Mouse (Mus musculus): ENCODE data around the gene Dab1.

DNA sequence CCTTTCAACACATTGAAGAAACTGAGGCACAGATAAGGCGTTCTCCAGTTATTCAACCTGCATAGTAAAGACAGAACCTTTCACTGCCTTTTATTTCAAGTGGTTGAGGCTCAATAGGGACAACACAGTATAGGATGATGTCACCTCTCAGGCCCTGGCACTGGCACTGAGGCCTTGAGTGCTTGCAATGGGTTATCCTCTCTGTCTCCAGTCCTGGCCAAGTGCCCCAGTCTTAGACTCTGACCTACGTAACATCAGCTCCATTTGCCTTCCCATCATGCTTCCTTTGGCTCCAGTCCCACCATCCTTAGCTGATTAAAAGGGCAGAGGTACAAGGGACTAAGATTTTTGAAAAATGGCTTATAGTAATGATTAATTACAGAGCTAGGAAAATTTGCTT, 220.4 kb downstream of the Dab1 start:
- TF ChIP-seq TAL1 (IDR thresholded peaks at IDR 0.05; ENCODE audit: low read length) (no peak), POLR2A (IDR thresholded peaks at IDR 0.05; ENCODE audit: control insufficient read depth in 1 of 2, insufficient read depth in 1 of 2, low read depth in 1 of 2, low read length in 2 of 2, poor library complexity in 1 of 2) (no peak), BHLHE40 (IDR thresholded peaks at IDR 0.05; ENCODE audit: borderline replicate concordance, low read depth, low read length) (no peak), CTCF (IDR thresholded peaks at IDR 0.05 in 2 of 3, conservative IDR thresholded peaks at IDR 0.05 in 1 of 3; ENCODE audit: control insufficient read depth in 1 of 3, insufficient read depth in 1 of 3, low read depth in 2 of 3, low read length in 3 of 3, poor library complexity in 1 of 3, severe bottlenecking in 1 of 3) (no peak), CHD1 (IDR thresholded peaks at IDR 0.05; ENCODE audit: low read depth, low read length) (no peak), MAZ (IDR thresholded peaks at IDR 0.05; ENCODE audit: low read depth, low read length) (no peak), HCFC1 (IDR thresholded peaks at IDR 0.05; ENCODE audit: low read depth, low read length) (no peak), GABPA (IDR thresholded peaks at IDR 0.05; ENCODE audit: low read depth, low read length) (no peak), RCOR1 (IDR thresholded peaks at IDR 0.05; ENCODE audit: low read depth, low read length) (no peak)

Measured in MEL (cell line).